Mouse (Mus musculus) myocyte (in vitro differentiated cells): Measurements from ENCODE around the gene F9.

Source experiments
- CEBPB ChIP-seq: IDR thresholded peaks from 2 replicates; pipeline ENCODE4 v1.6.1; 2011; ENCODE audit warnings: mild to moderate bottlenecking, moderate library complexity; ENCODE audit not compliant: poor library complexity, insufficient read depth, severe bottlenecking
- E2F4 ChIP-seq: IDR thresholded peaks from one replicate; pipeline ENCODE4 v1.6.1; 2011; ENCODE audit warnings: mild to moderate bottlenecking, control low read depth, moderate library complexity; ENCODE audit not compliant: insufficient read depth
- MAX ChIP-seq: IDR thresholded peaks from one replicate; pipeline ENCODE4 v1.6.1; 2011; ENCODE audit warnings: low read depth, mild to moderate bottlenecking, control low read depth
- MYOD1 ChIP-seq, 3 experiments: IDR thresholded peaks; one replicate each; pipeline ENCODE4 v1.6.1; 2011; ENCODE audit warnings: control low read depth in 2 of 3, low read depth in 2 of 3, mild to moderate bottlenecking in 2 of 3, moderate library complexity in 1 of 3; ENCODE audit not compliant: insufficient read length in 2 of 3, control insufficient read depth in 1 of 3
- MYOG ChIP-seq, 3 experiments: IDR thresholded peaks; one replicate each; pipeline ENCODE4 v1.6.1; 2011; ENCODE audit warnings: control low read depth in 2 of 3, low read depth in 2 of 3, mild to moderate bottlenecking in 2 of 3; ENCODE audit not compliant: insufficient read length in 2 of 3, control insufficient read depth in 1 of 3, insufficient read depth in 1 of 3
- POLR2A ChIP-seq: IDR thresholded peaks from one replicate; pipeline ENCODE4 v1.6.1; 2011; ENCODE audit warnings: low read depth, mild to moderate bottlenecking, control low read depth, moderate library complexity; ENCODE audit not compliant: insufficient read length
- POLR2AphosphoS2 ChIP-seq: IDR thresholded peaks from one replicate; pipeline ENCODE4 v1.6.1; 2011; ENCODE audit warnings: low read depth, control low read depth; ENCODE audit not compliant: insufficient read length
- REST ChIP-seq: IDR thresholded peaks from one replicate; pipeline ENCODE4 v1.6.1; 2011; ENCODE audit warnings: mild to moderate bottlenecking, control low read depth, moderate library complexity; ENCODE audit not compliant: insufficient read depth, insufficient read length
- SRF ChIP-seq: IDR thresholded peaks from one replicate; pipeline ENCODE4 v1.6.1; 2011; ENCODE audit warnings: low read depth; ENCODE audit not compliant: control insufficient read depth, insufficient read length
- TCF12 ChIP-seq: IDR thresholded peaks from one replicate; pipeline ENCODE4 v1.6.1; 2011; ENCODE audit warnings: mild to moderate bottlenecking, control low read depth; ENCODE audit not compliant: poor library complexity, insufficient read depth, severe bottlenecking
- TCF3 ChIP-seq: IDR thresholded peaks from one replicate; pipeline ENCODE4 v1.6.1; 2011; ENCODE audit warnings: low read depth, control low read depth; ENCODE audit not compliant: insufficient read length
- USF1 ChIP-seq: IDR thresholded peaks from one replicate; pipeline ENCODE4 v1.6.1; 2011; ENCODE audit warnings: low read depth, mild to moderate bottlenecking, control low read depth, moderate library complexity

- TF ChIP-seq POLR2A (no peak), USF1 (no peak), POLR2AphosphoS2 (no peak), MAX (no peak), CEBPB (no peak), REST (no peak), TCF3 (no peak), MYOG (IDR thresholded peaks at IDR 0.05; ENCODE audit: control insufficient read depth in 1 of 3, insufficient read depth in 1 of 3, insufficient read length in 2 of 3, low read depth in 2 of 3) (no peak), TCF12 (no peak), MYOD1 (IDR thresholded peaks at IDR 0.05; ENCODE audit: control insufficient read depth in 1 of 3, insufficient read length in 2 of 3, low read depth in 2 of 3) (no peak), SRF (no peak), E2F4 (no peak)
Measured at GRCm38 (mm10) chrX:60054745-60055144, 55.5 kb downstream of the F9 start.
